In the genomic region with DNA sequence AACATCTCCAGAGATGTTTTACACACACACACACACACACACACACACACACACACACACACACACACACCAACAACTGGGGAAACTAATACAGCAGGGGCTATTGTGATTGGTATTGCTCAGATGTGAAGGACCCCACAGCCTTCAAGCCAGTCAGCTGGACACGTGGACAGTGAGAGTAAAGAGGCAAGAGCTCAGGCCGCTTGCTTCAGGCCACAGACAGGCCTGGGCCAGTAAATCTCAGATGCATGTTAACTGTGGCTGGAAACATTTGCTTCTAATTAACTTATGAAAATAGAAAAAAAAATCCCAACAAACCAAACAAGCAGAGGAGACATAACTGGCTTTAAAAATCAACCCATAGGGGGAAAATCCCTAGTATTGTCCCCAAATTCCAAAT, we compare ENCODE assay signal across 18 mouse cellular contexts. TPM values are rescaled to one million over a fixed set of nuclear protein-coding genes. Genes with fewer than 3 reads are reported as not detected.
A peak's percentile ranks its signal among the peaks of the same experiment; 100 is the strongest.
DNase-seq lines count a peak whose midpoint lies in the region; ATAC-seq and TF ChIP-seq lines count a peak whose summit lies in the region.
"Had no signal": no experiment of that assay in that cellular context is flagged by ENCODE, and none has a peak within 500 bp of the region (broad histone marks: within the 10 kb centered on the region; RNA-seq: fewer than 3 reads in every experiment).

No protein-coding gene starts in this region.

- H3K4me3 ChIP-seq in heart, embryonic 13.5 days: no peak overlapping the region
- H3K4me3 ChIP-seq in heart, embryonic 10.5 days: no peak overlapping the region
- H3K4me3 ChIP-seq in embryonic facial prominence, embryonic 11.5 days (ENCODE audit: low read depth, low read length): no peak overlapping the region
- no peak overlapping the region for H3K4me3 ChIP-seq in limb, embryonic 10.5 days
- no peak overlapping the region for H3K4me3 ChIP-seq in liver, embryonic 16.5 days (ENCODE audit: low read depth, low read length)
- H3K4me3 ChIP-seq in intestine, postnatal 0 days (ENCODE audit: low read depth, low read length): no peak overlapping the region
- H3K4me3 ChIP-seq: heart, adult 2 months; hindbrain, embryonic 12.5 days; intestine, embryonic 15.5 days; midbrain, embryonic 15.5 days had no signal

- no peaks in the 10 kb centered on the region for H3K36me3 ChIP-seq in heart, embryonic 13.5 days
- H3K36me3 ChIP-seq in heart, embryonic 10.5 days: no peaks in the 10 kb centered on the region
- no peaks in the 10 kb centered on the region for H3K36me3 ChIP-seq in embryonic facial prominence, embryonic 11.5 days (replicated peaks; ENCODE audit: control insufficient read depth, insufficient read depth, low read depth, low read length)
- H3K36me3 ChIP-seq in limb, embryonic 10.5 days: no peaks in the 10 kb centered on the region
- H3K36me3 ChIP-seq in liver, embryonic 16.5 days (ENCODE audit: control insufficient read depth, insufficient read depth): no peaks in the 10 kb centered on the region
- H3K36me3 ChIP-seq in intestine, postnatal 0 days (ENCODE audit: control insufficient read depth, insufficient read depth): no peaks in the 10 kb centered on the region
- H3K36me3 ChIP-seq: hindbrain, embryonic 12.5 days; intestine, embryonic 15.5 days; midbrain, embryonic 15.5 days had no signal

- no peak for DNase-seq in heart, embryonic 10.5 days (ENCODE audit: low spot score)
- peak; percentile 26 for DNase-seq in embryonic facial prominence, embryonic 11.5 days (ENCODE audit: low spot score)
- DNase-seq in limb, embryonic 10.5 days (ENCODE audit: low spot score): no peak
- no peak for DNase-seq in cerebellum, postnatal 10 days
- DNase-seq in spleen, adult 18-20 months: no peak
- DNase-seq: adrenal gland, postnatal 10 days; cerebellum, adult 11-12 months; gastrocnemius, postnatal 14 days; heart, adult 2 months; left cerebral cortex, postnatal 4 days; thymus, postnatal 14 days had no signal

- no peak overlapping the region; the same call in 1 of the 2 replicates for H3K9ac ChIP-seq in heart, embryonic 13.5 days
- no peak overlapping the region for H3K9ac ChIP-seq in embryonic facial prominence, embryonic 11.5 days (replicated peaks; ENCODE audit: low read length)
- H3K9ac ChIP-seq in liver, embryonic 16.5 days (ENCODE audit: low read depth, low read length): peak overlapping the region; percentile 67
- H3K9ac ChIP-seq in intestine, postnatal 0 days (ENCODE audit: low read depth, low read length): no peak overlapping the region
- H3K9ac ChIP-seq: hindbrain, embryonic 12.5 days; intestine, embryonic 15.5 days; midbrain, embryonic 15.5 days had no signal

- no peak overlapping the region for H3K4me2 ChIP-seq in heart, embryonic 13.5 days
- no peak overlapping the region for H3K4me2 ChIP-seq in embryonic facial prominence, embryonic 11.5 days (ENCODE audit: low read depth, low read length)
- H3K4me2 ChIP-seq in liver, embryonic 16.5 days (ENCODE audit: low read depth, low read length): no peak overlapping the region
- H3K4me2 ChIP-seq in intestine, postnatal 0 days (replicated peaks; ENCODE audit: low read depth): no peak overlapping the region
- H3K4me2 ChIP-seq: hindbrain, embryonic 12.5 days; intestine, embryonic 15.5 days; midbrain, embryonic 15.5 days had no signal

- 82% methylated on average over 2 of the region's 2 CpGs for WGBS in heart, embryonic 13.5 days
- 82% methylated on average over 2 of the region's 2 CpGs for WGBS in heart, embryonic 10.5 days
- 28% methylated on average over 2 of the region's 2 CpGs for WGBS in embryonic facial prominence, embryonic 11.5 days
- 40% methylated on average over 2 of the region's 2 CpGs for WGBS in limb, embryonic 10.5 days
- WGBS in liver, embryonic 16.5 days (ENCODE audit: insufficient replicate concordance): 86% methylated on average over 2 of the region's 2 CpGs
- WGBS in intestine, postnatal 0 days: 87% methylated on average over 2 of the region's 2 CpGs

- peaks cover 8% of the 10 kb centered on the region; the same call in 1 of the 2 replicates for H3K27me3 ChIP-seq in heart, embryonic 13.5 days (replicated peaks)
- H3K27me3 ChIP-seq in heart, embryonic 10.5 days (ENCODE audit: insufficient read depth, poor library complexity, severe bottlenecking): peaks cover 7% of the 10 kb centered on the region; the same call in 1 of the 2 replicates
- no peaks in the 10 kb centered on the region for H3K27me3 ChIP-seq in embryonic facial prominence, embryonic 11.5 days (ENCODE audit: control insufficient read depth, insufficient read depth, low read length)
- H3K27me3 ChIP-seq in limb, embryonic 10.5 days (ENCODE audit: low read depth, poor library complexity, severe bottlenecking): no peaks in the 10 kb centered on the region
- H3K27me3 ChIP-seq in liver, embryonic 16.5 days (ENCODE audit: control insufficient read depth, insufficient read depth, low read depth, low read length): no peaks in the 10 kb centered on the region
- no peaks in the 10 kb centered on the region for H3K27me3 ChIP-seq in intestine, postnatal 0 days (replicated peaks; ENCODE audit: control insufficient read depth, insufficient read depth, low read length)
- H3K27me3 ChIP-seq: hindbrain, embryonic 12.5 days; intestine, embryonic 15.5 days; megakaryocyte, embryonic 14.5 days; midbrain, embryonic 15.5 days had no signal

- 0 out of 2 replicates have a peak overlapping the region, but pooled peaks have one; percentile 37 for H3K27ac ChIP-seq in heart, embryonic 13.5 days (replicated peaks)
- no peak overlapping the region for H3K27ac ChIP-seq in heart, embryonic 10.5 days
- H3K27ac ChIP-seq in embryonic facial prominence, embryonic 11.5 days (replicated peaks; ENCODE audit: low read depth, low read length): no peak overlapping the region
- peak overlapping the region; percentile 50; the same call in 1 of the 2 replicates for H3K27ac ChIP-seq in limb, embryonic 10.5 days
- peak overlapping the region; percentile 95 for H3K27ac ChIP-seq in liver, embryonic 16.5 days (ENCODE audit: low read length)
- H3K27ac ChIP-seq in intestine, postnatal 0 days (ENCODE audit: low read depth, low read length): no peak overlapping the region; the same call in 1 of the 2 replicates
- H3K27ac ChIP-seq: heart, adult 2 months; hindbrain, embryonic 12.5 days; intestine, embryonic 15.5 days; midbrain, embryonic 15.5 days had no signal

- no peaks in the 10 kb centered on the region for H3K9me3 ChIP-seq in heart, embryonic 13.5 days
- no peaks in the 10 kb centered on the region for H3K9me3 ChIP-seq in heart, embryonic 10.5 days
- no peaks in the 10 kb centered on the region for H3K9me3 ChIP-seq in embryonic facial prominence, embryonic 11.5 days (replicated peaks; ENCODE audit: control insufficient read depth, low read length)
- H3K9me3 ChIP-seq in limb, embryonic 10.5 days (replicated peaks): no peaks in the 10 kb centered on the region
- no peaks in the 10 kb centered on the region for H3K9me3 ChIP-seq in liver, embryonic 16.5 days (replicated peaks; ENCODE audit: control insufficient read depth, low read length)
- no peaks in the 10 kb centered on the region for H3K9me3 ChIP-seq in intestine, postnatal 0 days (ENCODE audit: control insufficient read depth)
- H3K9me3 ChIP-seq: hindbrain, embryonic 12.5 days; intestine, embryonic 15.5 days; megakaryocyte, embryonic 14.5 days; midbrain, embryonic 15.5 days had no signal

- H3K4me1 ChIP-seq in heart, embryonic 13.5 days: peaks cover 11% of the 10 kb centered on the region
- H3K4me1 ChIP-seq in heart, embryonic 10.5 days: peaks cover 7% of the 10 kb centered on the region; the same call in 1 of the 2 replicates
- no peaks in the 10 kb centered on the region for H3K4me1 ChIP-seq in embryonic facial prominence, embryonic 11.5 days (ENCODE audit: control insufficient read depth, insufficient read depth, low read length)
- peaks cover 18% of the 10 kb centered on the region for H3K4me1 ChIP-seq in limb, embryonic 10.5 days
- peaks cover 60% of the 10 kb centered on the region for H3K4me1 ChIP-seq in liver, embryonic 16.5 days (ENCODE audit: control insufficient read depth, low read depth, low read length)
- H3K4me1 ChIP-seq in intestine, postnatal 0 days (replicated peaks; ENCODE audit: control insufficient read depth, insufficient read depth, low read length): 0 out of 2 replicates have a peak, but pooled peaks cover 4% of the 10 kb centered on the region
- H3K4me1 ChIP-seq: hindbrain, embryonic 12.5 days; midbrain, embryonic 15.5 days had no signal

- ATAC-seq in heart, embryonic 13.5 days (ENCODE audit: extremely low read depth, insufficient number of reproducible peaks, low FRiP score, low TSS enrichment): no peak
- ATAC-seq in embryonic facial prominence, embryonic 11.5 days (replicated peaks; ENCODE audit: insufficient number of reproducible peaks, low FRiP score, low TSS enrichment, low read depth): no peak
- no peak for ATAC-seq in liver, embryonic 16.5 days (ENCODE audit: low read depth)
- ATAC-seq in intestine, postnatal 0 days: no peak
- ATAC-seq: midbrain, embryonic 15.5 days had no signal

- TF ChIP-seq CTCF in intestine, postnatal 0 days (IDR thresholded peaks at IDR 0.05; ENCODE audit: low read depth): no peak

RNA-seq across cellular contexts. Expression of gene Asprv1, which starts 9.9 kb away (rescaled TPM):
- polyA plus RNA-seq in heart, embryonic 13.5 days (2015; fragmentation: Nextera tagmentation; extraction: Ambion mirVana): 0.09 TPM in 2 replicates
- 0.23 and 0.58 TPM in 2 replicates for polyA plus RNA-seq in heart, embryonic 10.5 days (2016; fragmentation: Nextera tagmentation; extraction: Ambion mirVana)
- 0.79 and 0.89 TPM in 2 replicates for polyA plus RNA-seq in embryonic facial prominence, embryonic 11.5 days (2014; fragmentation: Nextera tagmentation; extraction: Ambion mirVana)
- 0.87 and 1.6 TPM in 2 replicates for polyA plus RNA-seq in limb, embryonic 10.5 days (2016; fragmentation: Nextera tagmentation; extraction: Ambion mirVana)
- polyA plus RNA-seq in liver, embryonic 16.5 days (2015; fragmentation: Nextera tagmentation; extraction: Ambion mirVana): 2.3 and 2.9 TPM in 2 replicates
- polyA plus RNA-seq in intestine, postnatal 0 days (2015; fragmentation: Nextera tagmentation; extraction: Ambion mirVana): 1.3 and 1.6 TPM in 2 replicates

RNA-seq across cellular contexts. Expression of gene Mxd1, which starts 31.1 kb away (rescaled TPM):
- polyA plus RNA-seq in heart, embryonic 13.5 days (2015; fragmentation: Nextera tagmentation; extraction: Ambion mirVana): 8.5 and 10.0 TPM in 2 replicates
- 8.9 and 9.6 TPM in 2 replicates for polyA plus RNA-seq in heart, embryonic 10.5 days (2016; fragmentation: Nextera tagmentation; extraction: Ambion mirVana)
- polyA plus RNA-seq in embryonic facial prominence, embryonic 11.5 days (2014; fragmentation: Nextera tagmentation; extraction: Ambion mirVana): 13.5 and 15.1 TPM in 2 replicates
- 8.6 and 13.5 TPM in 2 replicates for polyA plus RNA-seq in limb, embryonic 10.5 days (2016; fragmentation: Nextera tagmentation; extraction: Ambion mirVana)
- 51.6 and 53.8 TPM in 2 replicates for polyA plus RNA-seq in liver, embryonic 16.5 days (2015; fragmentation: Nextera tagmentation; extraction: Ambion mirVana)
- 23.1 and 23.9 TPM in 2 replicates for polyA plus RNA-seq in intestine, postnatal 0 days (2015; fragmentation: Nextera tagmentation; extraction: Ambion mirVana)

RNA-seq across cellular contexts. Expression of gene Snrnp27, which starts 46.5 kb away (rescaled TPM):
- 72.2 and 81.7 TPM in 2 replicates for polyA plus RNA-seq in heart, embryonic 13.5 days (2015; fragmentation: Nextera tagmentation; extraction: Ambion mirVana)
- polyA plus RNA-seq in heart, embryonic 10.5 days (2016; fragmentation: Nextera tagmentation; extraction: Ambion mirVana): 94.8 and 112 TPM in 2 replicates
- 139 and 148 TPM in 2 replicates for polyA plus RNA-seq in embryonic facial prominence, embryonic 11.5 days (2014; fragmentation: Nextera tagmentation; extraction: Ambion mirVana)
- polyA plus RNA-seq in limb, embryonic 10.5 days (2016; fragmentation: Nextera tagmentation; extraction: Ambion mirVana): 129 and 133 TPM in 2 replicates
- polyA plus RNA-seq in liver, embryonic 16.5 days (2015; fragmentation: Nextera tagmentation; extraction: Ambion mirVana): 35.6 and 47.6 TPM in 2 replicates
- polyA plus RNA-seq in intestine, postnatal 0 days (2015; fragmentation: Nextera tagmentation; extraction: Ambion mirVana): 86.4 and 97.1 TPM in 2 replicates

Comparison
In these comparisons a context has a peak if more than half of its experiments do, and no peak if none do; other contexts are left out.
1. H3K27ac ChIP-seq: peak in heart, embryonic 13.5 days (single experiment), limb, embryonic 10.5 days (single experiment) and liver, embryonic 16.5 days (single experiment); none in heart, embryonic 10.5 days (single experiment), embryonic facial prominence, embryonic 11.5 days (single experiment) and intestine, postnatal 0 days (single experiment).